Mouse (Mus musculus) stomach, postnatal 0 days (tissue): ENCODE results near the gene Gm17606. TPM values are rescaled to one million over a fixed set of nuclear protein-coding genes. Genes with fewer than 3 reads are reported as not detected.

Experiments
- ATAC-seq: fragments of 200-750 bp; cut with Nextera tagmentation; 2 replicates; pipeline ENCODE4 v1.8.0; 2017; ENCODE audit not compliant: low FRiP score, low TSS enrichment
- DNase-seq: peaks from one replicate; pipeline ENCODE4 v3.0.0-alpha.2; 2016; ENCODE audit warnings: low spot score
- H3K27ac ChIP-seq: fragments of 300-500 bp; sonication (generic); replicated peaks from 2 replicates; pipeline ENCODE4 v1.5.1; 2014; ENCODE audit warnings: mild to moderate bottlenecking, control low read depth
- H3K27me3 ChIP-seq: fragments of 300-500 bp; sonication (generic); 2 replicates; pipeline ENCODE4 v1.6.1; 2014; ENCODE audit warnings: low read length; ENCODE audit not compliant: control insufficient read depth, insufficient read depth
- H3K36me3 ChIP-seq: fragments of 300-500 bp; sonication (generic); 2 replicates; pipeline ENCODE4 v1.6.1; 2014; ENCODE audit warnings: low read length, mixed read lengths; ENCODE audit not compliant: control insufficient read depth, insufficient read depth
- H3K4me1 ChIP-seq: fragments of 300-500 bp; sonication (generic); replicated peaks from 2 replicates; pipeline ENCODE4 v1.6.1; 2014; ENCODE audit warnings: antibody characterized with exemption; ENCODE audit not compliant: control insufficient read depth, insufficient read depth
- H3K4me2 ChIP-seq: fragments of 300-500 bp; sonication (generic); replicated peaks from 2 replicates; pipeline ENCODE4 v1.6.1; 2014; ENCODE audit warnings: low read depth, mild to moderate bottlenecking, control low read depth, moderate library complexity
- H3K4me3 ChIP-seq: fragments of 300-500 bp; sonication (generic); 2 replicates; pipeline ENCODE4 v1.5.1; 2014; ENCODE audit warnings: low read depth, low read length, control low read depth
- H3K9ac ChIP-seq: fragments of 300-500 bp; sonication (generic); 2 replicates; pipeline ENCODE4 v1.6.1; 2014; ENCODE audit warnings: mild to moderate bottlenecking, low read length, control low read depth, mixed read lengths
- H3K9me3 ChIP-seq: fragments of 300-500 bp; sonication (generic); 2 replicates; pipeline ENCODE4 v1.6.1; 2016; ENCODE audit warnings: low read length; ENCODE audit not compliant: control insufficient read depth
- CTCF ChIP-seq: IDR thresholded peaks from 2 replicates; pipeline ENCODE4 v1.5.1; 2016; ENCODE audit warnings: antibody characterized with exemption, low read depth, mild to moderate bottlenecking, moderate library complexity
- EP300 ChIP-seq: optimal IDR thresholded peaks from 2 replicates; pipeline ENCODE3; 2016; ENCODE audit warnings: antibody characterized with exemption
- WGBS: fragments of 180-500 bp; shearing (Covaris S2); extraction: QIAGEN DNeasy Blood & Tissue Kit; methylation state at CpG from one replicate; pipeline ENCODE4 v1.1.7; 2014; 5-methylcytosine and 5-hydroxymethylcytosine counted together
- polyA plus RNA-seq: library from polyadenylated mRNA; unstranded; fragments of >200 nt; fragmentation: Nextera tagmentation; extraction: Ambion mirVana; gene quantifications from 2 replicates; pipeline ENCODE4 v1.2.1, GENCODE M21; 2015

The Gm17606 gene
- polyA plus RNA-seq, 1 experiment from 2014 or later, result not detected

GRCm38 (mm10) chr14:54646898-54647636 is 6.3 kb downstream of the Gm17606 start:
- TF ChIP-seq CTCF (peak; percentile 67), EP300 (no peak)
- no peak overlapping the region for H3K4me3 ChIP-seq
- peaks cover 51% of the 10 kb centered on the region for H3K36me3 ChIP-seq
- DNase-seq (no peak), ATAC-seq (no peak)
- WGBS, result 91% methylated on average over 8 of the region's 8 CpGs
- H3K9ac ChIP-seq, result no peak overlapping the region
- no peak overlapping the region for H3K27ac ChIP-seq
- H3K4me1 ChIP-seq, result no peaks in the 10 kb centered on the region
- H3K4me2 ChIP-seq, result no peak overlapping the region
- H3K27me3 ChIP-seq, result no peaks in the 10 kb centered on the region
- no peaks in the 10 kb centered on the region for H3K9me3 ChIP-seq

- TF ChIP-seq EP300 (no peak), CTCF (no peak)
- Histone ChIP-seq H3K36me3 (peaks cover 50% of the 10 kb centered on the region), H3K27me3 (no peaks in the 10 kb centered on the region), H3K4me1 (0 out of 2 replicates have a peak, but pooled peaks cover 2% of the 10 kb centered on the region), H3K27ac (no peak overlapping the region), H3K4me2 (no peak overlapping the region), H3K9me3 (no peaks in the 10 kb centered on the region), H3K4me3 (no peak overlapping the region), H3K9ac (no peak overlapping the region)
- DNase-seq (no peak), ATAC-seq (no peak)
- 86% methylated on average over 4 of the region's 4 CpGs for WGBS
Observed at GRCm38 (mm10) chr14:54647900-54648299, 7.1 kb downstream of the Gm17606 start.

- Histone ChIP-seq H3K4me1 (0 out of 2 replicates have a peak, but pooled peaks cover 4% of the 10 kb centered on the region), H3K27me3 (no peaks in the 10 kb centered on the region), H3K27ac (no peak overlapping the region), H3K9me3 (no peaks in the 10 kb centered on the region), H3K4me2 (no peak overlapping the region), H3K36me3 (peaks cover 28% of the 10 kb centered on the region), H3K9ac (no peak overlapping the region), H3K4me3 (no peak overlapping the region)
- peak; percentile 72 for ATAC-seq
- no peak for TF ChIP-seq EP300
- TF ChIP-seq CTCF, result peak; percentile 98
- peak; percentile 87 for DNase-seq
- 53% methylated on average over 23 of the region's 23 CpGs for WGBS
Observed at GRCm38 (mm10) chr14:54650621-54651454, 10.1 kb downstream of the Gm17606 start.

- ATAC-seq (no peak), DNase-seq (no peak)
- Histone ChIP-seq H3K9me3 (no peaks in the 10 kb centered on the region), H3K36me3 (peaks cover 24% of the 10 kb centered on the region), H3K4me2 (no peak overlapping the region), H3K4me1 (0 out of 2 replicates have a peak, but pooled peaks cover 4% of the 10 kb centered on the region), H3K9ac (no peak overlapping the region), H3K27ac (no peak overlapping the region), H3K4me3 (no peak overlapping the region), H3K27me3 (no peaks in the 10 kb centered on the region)
- WGBS, result 79% methylated on average over 4 of the region's 4 CpGs
- TF ChIP-seq CTCF, result no peak
- TF ChIP-seq EP300, result no peak
Observed at GRCm38 (mm10) chr14:54651556-54651955, 10.8 kb downstream of the Gm17606 start.

GRCm38 (mm10) chr14:54652787-54653186 is 12.0 kb downstream of the Gm17606 start:
- Histone ChIP-seq H3K4me2 (peak overlapping the region; percentile 72), H3K9ac (peak overlapping the region; percentile 69), H3K36me3 (peaks cover 30% of the 10 kb centered on the region), H3K4me1 (0 out of 2 replicates have a peak, but pooled peaks cover 4% of the 10 kb centered on the region), H3K9me3 (no peaks in the 10 kb centered on the region), H3K27me3 (no peaks in the 10 kb centered on the region), H3K4me3 (peak overlapping the region; percentile 48), H3K27ac (no peak overlapping the region)
- under 1% methylated on average over 7 of the region's 7 CpGs for WGBS
- no peak for ATAC-seq
- no peak for DNase-seq
- TF ChIP-seq EP300 (no peak), CTCF (no peak)
